Mouse (Mus musculus): ENCODE results near the gene 4930556J24Rik. TPM values are rescaled to one million over a fixed set of nuclear protein-coding genes. Genes with fewer than 3 reads are reported as not detected.
"Not testable (repeated sequence)": the region's sequence is repeated elsewhere in the genome, so short reads cannot be mapped to it uniquely, and the experiment has no call there.

The 4930556J24Rik gene
- 0.07 TPM for polyA plus RNA-seq (2012; fragmentation: generic; extraction: Trizol)
- long read RNA-seq, experiment 1 = 0 reads
- long read RNA-seq, experiment 2 = 0 reads

- Histone ChIP-seq H3K79me3 (ENCODE audit: low read depth) (no peaks in the 10 kb centered on the region), H3K36me3 (ENCODE audit: control insufficient read depth, insufficient read depth) (peaks cover 97% of the 10 kb centered on the region), H3ac (ENCODE audit: control insufficient read depth, insufficient read length, low read depth) (no peak within 1 kb of the TSS), H3K27me3 (ENCODE audit: control insufficient read depth, insufficient read depth, insufficient read length) (no peaks in the 10 kb centered on the region), H3K79me2 (ENCODE audit: control insufficient read depth, insufficient read depth) (no peaks in the 10 kb centered on the region), H3K4me3 (ENCODE audit: insufficient read depth, poor library complexity, severe bottlenecking) (no peak within 1 kb of the TSS)
- TF ChIP-seq CTCF (IDR thresholded peaks at IDR 0.05; ENCODE audit: control insufficient read depth, insufficient read depth, insufficient read length) (no peak), USF1 (IDR thresholded peaks at IDR 0.05; ENCODE audit: low read depth) (no peak), MAX (IDR thresholded peaks at IDR 0.05) (no peak), CEBPB (IDR thresholded peaks at IDR 0.05; ENCODE audit: low read depth) (no peak), MYOD1 (IDR thresholded peaks at IDR 0.05; ENCODE audit: control insufficient read depth, insufficient read length, low read depth) (no peak), FOSL1 (IDR thresholded peaks at IDR 0.05; ENCODE audit: insufficient read depth, low read length, poor library complexity, severe bottlenecking) (no peak)
These were observed at the start of gene 4930556J24Rik for GRCm38 (mm10) chr11:3976678-3977077. Gene 4930556J24Rik, minus strand, starts transcription at chr11:3976778.

DNA sequence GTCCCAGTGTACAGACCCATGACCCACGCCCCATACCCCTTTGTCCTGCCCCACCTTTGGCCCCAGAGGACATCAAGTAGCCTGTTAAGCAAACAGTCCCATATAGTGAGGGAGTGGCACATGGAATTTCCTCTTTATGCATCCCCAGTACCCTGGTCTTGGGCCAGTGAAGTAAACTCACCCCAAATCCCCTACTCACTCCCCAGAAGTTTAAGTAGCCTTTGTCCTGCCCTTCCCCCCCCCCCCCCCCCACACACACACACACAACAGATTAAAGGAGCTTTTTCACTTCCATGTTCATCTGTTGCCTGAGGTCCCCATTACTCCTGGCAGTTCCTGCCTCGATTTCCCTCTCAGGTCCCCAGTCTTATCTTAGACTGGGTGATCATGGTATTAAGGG, 46.7 kb upstream of the 4930556J24Rik start:
- Histone ChIP-seq H3K27me3 (ENCODE audit: control insufficient read depth, insufficient read depth, insufficient read length) (peaks cover 43% of the 10 kb centered on the region), H3K79me3 (ENCODE audit: low read depth) (no peaks in the 10 kb centered on the region), H3ac (ENCODE audit: control insufficient read depth, insufficient read length, low read depth) (no peak overlapping the region), H3K36me3 (ENCODE audit: control insufficient read depth, insufficient read depth) (no peaks in the 10 kb centered on the region), H3K4me3 (ENCODE audit: insufficient read depth, poor library complexity, severe bottlenecking) (no peak overlapping the region), H3K79me2 (ENCODE audit: control insufficient read depth, insufficient read depth) (no peaks in the 10 kb centered on the region)
- TF ChIP-seq MYOD1 (IDR thresholded peaks at IDR 0.05; ENCODE audit: control insufficient read depth, insufficient read length, low read depth) (no peak), MAX (IDR thresholded peaks at IDR 0.05) (no peak), USF1 (IDR thresholded peaks at IDR 0.05; ENCODE audit: low read depth) (no peak), CTCF (IDR thresholded peaks at IDR 0.05; ENCODE audit: control insufficient read depth, insufficient read depth, insufficient read length) (no peak), FOSL1 (IDR thresholded peaks at IDR 0.05; ENCODE audit: insufficient read depth, low read length, poor library complexity, severe bottlenecking) (no peak), MYOG (IDR thresholded peaks at IDR 0.05; ENCODE audit: control insufficient read depth, extremely low read depth, insufficient read length) (no peak), CEBPB (IDR thresholded peaks at IDR 0.05; ENCODE audit: low read depth) (no peak)

DNA sequence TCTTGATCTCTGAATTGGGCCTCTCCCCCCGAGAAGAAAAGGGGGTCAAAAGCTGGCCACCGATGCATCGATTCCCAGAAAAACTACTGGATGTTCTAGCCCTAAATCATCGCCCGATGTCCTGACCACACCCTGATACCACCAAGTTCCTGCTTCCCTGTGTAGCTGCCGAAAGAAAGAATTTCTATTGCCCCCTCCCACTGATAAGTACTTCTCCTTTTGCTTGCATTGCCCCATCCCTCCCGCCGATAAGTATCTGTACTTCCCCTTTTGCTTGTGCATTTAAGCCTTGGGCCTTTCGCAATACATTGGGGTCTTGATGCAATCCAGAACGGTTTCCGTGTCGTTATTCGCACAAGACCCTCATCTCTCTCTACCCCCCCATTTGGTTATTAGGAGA, 45.5 kb upstream of the 4930556J24Rik start:
- H3K36me3 ChIP-seq (ENCODE audit: control insufficient read depth, insufficient read depth); H3ac ChIP-seq (ENCODE audit: control insufficient read depth, insufficient read length, low read depth); H3K79me2 ChIP-seq (ENCODE audit: control insufficient read depth, insufficient read depth); H3K4me3 ChIP-seq (ENCODE audit: insufficient read depth, poor library complexity, severe bottlenecking); H3K79me3 ChIP-seq (ENCODE audit: low read depth): not testable (repeated sequence)
- H3K27me3 ChIP-seq (ENCODE audit: control insufficient read depth, insufficient read depth, insufficient read length) = peaks cover 38% of the 10 kb centered on the region

DNA sequence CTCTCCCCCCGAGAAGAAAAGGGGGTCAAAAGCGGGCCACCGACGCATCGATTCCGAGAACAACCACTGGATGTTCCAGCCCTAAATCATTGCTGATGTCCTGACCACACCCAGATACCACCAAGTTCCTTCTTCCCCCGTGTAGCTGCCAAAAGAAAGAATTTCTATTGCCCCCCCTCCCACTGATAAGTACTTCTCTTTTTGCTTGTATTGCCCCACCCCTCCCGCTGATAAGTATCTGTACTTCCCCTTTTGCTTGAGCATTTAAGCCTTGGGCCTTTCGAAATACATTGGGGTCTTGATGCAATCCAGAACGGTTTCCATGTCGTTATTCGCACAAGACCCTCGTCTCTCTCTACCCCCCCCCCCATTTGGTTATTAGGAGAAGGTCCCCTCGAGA, 39.2 kb upstream of the 4930556J24Rik start:
- not testable (repeated sequence) for H3K4me3 ChIP-seq (ENCODE audit: insufficient read depth, poor library complexity, severe bottlenecking); H3K79me3 ChIP-seq (ENCODE audit: low read depth); H3ac ChIP-seq (ENCODE audit: control insufficient read depth, insufficient read length, low read depth); H3K36me3 ChIP-seq (ENCODE audit: control insufficient read depth, insufficient read depth); H3K79me2 ChIP-seq (ENCODE audit: control insufficient read depth, insufficient read depth); H3K27me3 ChIP-seq (ENCODE audit: control insufficient read depth, insufficient read depth, insufficient read length)

GRCm38 (mm10) chr11:4012616-4013015, 36.0 kb upstream of the 4930556J24Rik start:
- Histone ChIP-seq H3K36me3 (ENCODE audit: control insufficient read depth, insufficient read depth) (no peaks in the 10 kb centered on the region), H3K27me3 (ENCODE audit: control insufficient read depth, insufficient read depth, insufficient read length) (no peaks in the 10 kb centered on the region), H3ac (ENCODE audit: control insufficient read depth, insufficient read length, low read depth) (no peak overlapping the region), H3K79me2 (ENCODE audit: control insufficient read depth, insufficient read depth) (no peaks in the 10 kb centered on the region), H3K79me3 (ENCODE audit: low read depth) (no peaks in the 10 kb centered on the region), H3K4me3 (ENCODE audit: insufficient read depth, poor library complexity, severe bottlenecking) (no peak overlapping the region)
- TF ChIP-seq FOSL1 (IDR thresholded peaks at IDR 0.05; ENCODE audit: insufficient read depth, low read length, poor library complexity, severe bottlenecking) (no peak), MYOG (IDR thresholded peaks at IDR 0.05; ENCODE audit: control insufficient read depth, extremely low read depth, insufficient read length) (no peak), MYOD1 (IDR thresholded peaks at IDR 0.05; ENCODE audit: control insufficient read depth, insufficient read length, low read depth) (no peak), USF1 (IDR thresholded peaks at IDR 0.05; ENCODE audit: low read depth) (no peak), CTCF (IDR thresholded peaks at IDR 0.05; ENCODE audit: control insufficient read depth, insufficient read depth, insufficient read length) (no peak), MAX (IDR thresholded peaks at IDR 0.05) (no peak), CEBPB (IDR thresholded peaks at IDR 0.05; ENCODE audit: low read depth) (no peak)

DNA sequence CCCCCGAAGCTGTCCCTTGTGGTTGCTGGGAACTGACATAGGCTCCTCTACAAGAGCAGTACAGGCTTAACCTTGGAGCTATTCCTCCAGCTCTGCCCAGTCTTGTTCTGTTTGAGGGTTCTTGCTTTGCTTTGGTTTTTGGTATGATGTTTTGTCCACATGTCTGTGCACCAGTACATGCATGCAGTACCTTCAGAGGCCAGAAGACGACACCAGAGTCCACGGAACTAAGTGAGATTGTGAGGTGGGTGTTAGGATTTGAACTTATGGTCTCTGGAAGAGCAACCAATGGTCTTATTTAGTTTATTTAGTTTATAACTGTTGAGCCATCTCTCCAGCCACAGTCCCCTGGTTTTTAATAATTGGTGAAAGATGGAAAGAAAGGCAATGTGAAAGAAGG, 29.9 kb upstream of the 4930556J24Rik start:
- H3K4me3 ChIP-seq (ENCODE audit: insufficient read depth, poor library complexity, severe bottlenecking) = no peak overlapping the region
- no peak overlapping the region for H3ac ChIP-seq (ENCODE audit: control insufficient read depth, insufficient read length, low read depth)
- no peaks in the 10 kb centered on the region for H3K27me3 ChIP-seq (ENCODE audit: control insufficient read depth, insufficient read depth, insufficient read length)
- H3K36me3 ChIP-seq (ENCODE audit: control insufficient read depth, insufficient read depth) = no peaks in the 10 kb centered on the region
- TF ChIP-seq MYOG (IDR thresholded peaks at IDR 0.05; ENCODE audit: control insufficient read depth, extremely low read depth, insufficient read length) = no peak
- H3K79me2 ChIP-seq (ENCODE audit: control insufficient read depth, insufficient read depth) = no peaks in the 10 kb centered on the region
- no peaks in the 10 kb centered on the region for H3K79me3 ChIP-seq (ENCODE audit: low read depth)

Measured in C2C12 (cell line).